ENCODE assay signal across 7 mouse cellular contexts in genomic region chr8:47690674-47691078, GRCm38 (mm10). TPM values are rescaled to one million over a fixed set of nuclear protein-coding genes. Genes with fewer than 3 reads are reported as not detected.
DNase-seq lines count a peak whose midpoint lies in the region; ATAC-seq and TF ChIP-seq lines count a peak whose summit lies in the region.

No protein-coding gene starts in this region.

- WGBS in forebrain, embryonic 14.5 days, result 0% methylated on average over 16 of the region's 16 CpGs
- 2% methylated on average over 16 of the region's 16 CpGs for WGBS in hindbrain, embryonic 16.5 days
- 7% methylated on average over 16 of the region's 16 CpGs for WGBS in lung, adult 2 months
- WGBS in neural tube, embryonic 15.5 days, result 3% methylated on average over 16 of the region's 16 CpGs

- peak overlapping the region; percentile 41 for H3K9ac ChIP-seq in forebrain, embryonic 14.5 days (ENCODE audit: low read length)
- no peak overlapping the region for H3K9ac ChIP-seq in hindbrain, embryonic 16.5 days (ENCODE audit: low read depth, low read length)
- H3K9ac ChIP-seq in neural tube, embryonic 15.5 days (replicated peaks), result no peak overlapping the region; the same call in 1 of the 2 replicates

- TF ChIP-seq POLR2A in cortical plate, adult 2 months (IDR thresholded peaks at IDR 0.05; ENCODE audit: extremely low read depth, insufficient read depth, low read length), result no peak
- 0 out of 2 replicates have a peak, but pooled peaks have one; percentile 9 for TF ChIP-seq POLR2A in lung, adult 2 months (IDR thresholded peaks at IDR 0.05; ENCODE audit: borderline replicate concordance, extremely low read depth, low read depth, low read length)

- peak overlapping the region; percentile 51 for H3K4me2 ChIP-seq in forebrain, embryonic 14.5 days (ENCODE audit: low read length)
- peak overlapping the region; percentile 48 for H3K4me2 ChIP-seq in hindbrain, embryonic 16.5 days (ENCODE audit: low read length)
- H3K4me2 ChIP-seq in neural tube, embryonic 15.5 days, result peak overlapping the region; percentile 48

- H3K27ac ChIP-seq in cortical plate, adult 2 months (ENCODE audit: insufficient read depth, low read length), result peak overlapping the region; percentile 53
- no peak overlapping the region for H3K27ac ChIP-seq in forebrain, embryonic 14.5 days (ENCODE audit: low read depth, low read length)
- H3K27ac ChIP-seq in hindbrain, embryonic 16.5 days (ENCODE audit: low read depth, low read length), result no peak overlapping the region
- no peak overlapping the region for H3K27ac ChIP-seq in neural tube, embryonic 15.5 days (replicated peaks)

- no peaks in the 10 kb centered on the region for H3K4me1 ChIP-seq in cortical plate, adult 2 months (ENCODE audit: control insufficient read depth, insufficient read depth, low read length)
- H3K4me1 ChIP-seq in forebrain, embryonic 14.5 days (ENCODE audit: control insufficient read depth, insufficient read depth, low read length), result no peaks in the 10 kb centered on the region
- H3K4me1 ChIP-seq in hindbrain, embryonic 16.5 days (ENCODE audit: control insufficient read depth, insufficient read depth, low read depth, low read length), result 0 out of 2 replicates have a peak, but pooled peaks cover 5% of the 10 kb centered on the region
- H3K4me1 ChIP-seq in lung, adult 2 months (ENCODE audit: control insufficient read depth, insufficient read depth, low read length), result no peaks in the 10 kb centered on the region
- 0 out of 2 replicates have a peak, but pooled peaks cover 5% of the 10 kb centered on the region for H3K4me1 ChIP-seq in neural tube, embryonic 15.5 days

- no peaks in the 10 kb centered on the region for H3K27me3 ChIP-seq in forebrain, embryonic 14.5 days (replicated peaks; ENCODE audit: control insufficient read depth, insufficient read depth, low read length)
- H3K27me3 ChIP-seq in hindbrain, embryonic 16.5 days (replicated peaks; ENCODE audit: control insufficient read depth, insufficient read depth, low read length), result no peaks in the 10 kb centered on the region
- no peaks in the 10 kb centered on the region for H3K27me3 ChIP-seq in neural tube, embryonic 15.5 days (replicated peaks)

- H3K36me3 ChIP-seq in forebrain, embryonic 14.5 days (ENCODE audit: control insufficient read depth, insufficient read depth, low read length), result no peaks in the 10 kb centered on the region
- no peaks in the 10 kb centered on the region for H3K36me3 ChIP-seq in hindbrain, embryonic 16.5 days (ENCODE audit: control insufficient read depth, insufficient read depth, low read length)
- H3K36me3 ChIP-seq in neural tube, embryonic 15.5 days, result no peaks in the 10 kb centered on the region

- ATAC-seq in forebrain, embryonic 14.5 days, result no peak
- ATAC-seq in hindbrain, embryonic 16.5 days, result no peak
- ATAC-seq in neural tube, embryonic 15.5 days (ENCODE audit: low FRiP score), result no peak

- peak; percentile 46 for DNase-seq in forebrain, embryonic 14.5 days (ENCODE audit: low spot score)
- DNase-seq in lung, adult 2 months, result peak; percentile 36
- DNase-seq in urinary bladder, postnatal 14 days (ENCODE audit: low spot score), result no peak
- DNase-seq in thymus, adult 18-20 months, result no peak

- no peak for TF ChIP-seq CTCF in cortical plate, adult 2 months (IDR thresholded peaks at IDR 0.05; ENCODE audit: extremely low read depth, insufficient read depth, low read length)
- TF ChIP-seq CTCF in lung, adult 2 months (IDR thresholded peaks at IDR 0.05; ENCODE audit: insufficient read depth, low read length), result no peak

- H3K4me3 ChIP-seq in cortical plate, adult 2 months (ENCODE audit: insufficient read depth, low read length), result peak overlapping the region; percentile 27; the same call in 1 of the 2 replicates
- peak overlapping the region; percentile 11; the same call in 1 of the 2 replicates for H3K4me3 ChIP-seq in forebrain, embryonic 14.5 days (ENCODE audit: low read depth, low read length)
- H3K4me3 ChIP-seq in hindbrain, embryonic 16.5 days (ENCODE audit: low read length), result peak overlapping the region; percentile 21
- peak overlapping the region; percentile 49 for H3K4me3 ChIP-seq in lung, adult 2 months (replicated peaks; ENCODE audit: extremely low read depth, low read depth, low read length)
- H3K4me3 ChIP-seq in neural tube, embryonic 15.5 days (replicated peaks), result peak overlapping the region; percentile 21

- no peaks in the 10 kb centered on the region for H3K9me3 ChIP-seq in forebrain, embryonic 14.5 days (replicated peaks; ENCODE audit: control insufficient read depth, low read length)
- H3K9me3 ChIP-seq in hindbrain, embryonic 16.5 days (ENCODE audit: control insufficient read depth, low read length), result no peaks in the 10 kb centered on the region
- H3K9me3 ChIP-seq in neural tube, embryonic 15.5 days (replicated peaks), result no peaks in the 10 kb centered on the region

RNA-seq across cellular contexts. Expression of gene Ing2, which starts 15.3 kb away (rescaled TPM):
- 46.6 and 47.1 TPM in 2 replicates for polyA plus RNA-seq in cortical plate, adult 2 months (2012; rRNA removed)
- polyA plus RNA-seq in forebrain, embryonic 14.5 days (2014; fragmentation: Nextera tagmentation; extraction: Ambion mirVana), result 5.8 and 10.1 TPM in 2 replicates
- polyA plus RNA-seq in hindbrain, embryonic 16.5 days (2015; fragmentation: Nextera tagmentation; extraction: Ambion mirVana), result 4.6 and 6.5 TPM in 2 replicates
- polyA plus RNA-seq in lung, adult 2 months (2012; rRNA removed), result 2.1 and 6.4 TPM in 2 replicates
- 5.8 and 7.4 TPM in 2 replicates for polyA plus RNA-seq in neural tube, embryonic 15.5 days (2015; fragmentation: Nextera tagmentation; extraction: Ambion mirVana)

RNA-seq across cellular contexts. Expression of gene Cdkn2aip, which starts 23.1 kb away (rescaled TPM):
- polyA plus RNA-seq in cortical plate, adult 2 months (2012; rRNA removed), result 11.4 and 12.4 TPM in 2 replicates
- 45.4 and 49.3 TPM in 2 replicates for polyA plus RNA-seq in forebrain, embryonic 14.5 days (2014; fragmentation: Nextera tagmentation; extraction: Ambion mirVana)
- 24.7 and 28.5 TPM in 2 replicates for polyA plus RNA-seq in hindbrain, embryonic 16.5 days (2015; fragmentation: Nextera tagmentation; extraction: Ambion mirVana)
- 9.6 and 16.3 TPM in 2 replicates for polyA plus RNA-seq in lung, adult 2 months (2012; rRNA removed)
- 26.9 and 27.4 TPM in 2 replicates for polyA plus RNA-seq in neural tube, embryonic 15.5 days (2015; fragmentation: Nextera tagmentation; extraction: Ambion mirVana)

Comparison
In these comparisons a context has a peak if more than half of its experiments do, and no peak if none do; other contexts are left out.
1. DNase-seq: peak in forebrain, embryonic 14.5 days (single experiment) and lung, adult 2 months (single experiment); none in urinary bladder, postnatal 14 days (single experiment) and thymus, adult 18-20 months (0 of 2).
2. Peak in every context shown above with its lines, with median percentiles within 50 percentile points of each other: H3K4me3 ChIP-seq and H3K4me2 ChIP-seq.